Mouse (Mus musculus): Measurements from ENCODE around the gene Mapk8ip2. TPM values are rescaled to one million over a fixed set of nuclear protein-coding genes. Genes with fewer than 3 reads are reported as not detected.
"Not testable (repeated sequence)": the region's sequence is repeated elsewhere in the genome, so short reads cannot be mapped to it uniquely, and the experiment has no call there.

The Mapk8ip2 gene
- 0.08 TPM in 1 of 2 replicates, not detected in the other for polyA plus RNA-seq (2015; fragmentation: Nextera tagmentation; extraction: Ambion mirVana)

DNA sequence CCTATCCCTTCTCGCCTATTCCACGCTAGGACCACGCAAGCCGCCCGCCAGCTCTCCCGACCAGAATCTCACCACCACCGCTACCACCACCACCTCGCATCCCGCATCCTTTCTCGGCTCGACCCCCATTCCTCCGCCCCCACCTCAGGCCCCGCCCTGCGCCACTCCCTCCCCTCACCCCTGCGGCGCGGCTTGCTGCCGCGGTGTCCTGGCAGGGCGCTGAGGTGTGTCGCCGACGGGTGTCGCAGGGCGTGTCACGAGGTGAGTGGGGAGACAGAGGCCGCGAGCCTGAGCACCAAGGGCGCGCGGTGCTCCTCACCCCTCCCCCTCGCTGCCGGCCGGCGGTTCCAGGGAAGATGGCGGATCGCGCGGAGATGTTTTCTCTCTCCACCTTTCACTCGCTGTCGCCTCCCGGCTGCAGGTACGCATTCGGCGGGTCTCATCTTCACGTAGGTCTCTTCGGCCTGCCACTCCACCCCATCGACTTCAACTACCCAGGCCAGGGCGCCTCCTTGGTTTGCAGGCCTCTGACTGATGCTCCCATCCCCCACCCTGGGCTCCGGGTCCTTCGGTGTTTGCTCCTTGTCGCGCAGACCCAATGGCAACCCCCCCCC is at the start of gene Mapk8ip2:
Mapk8ip2 (plus strand) TSS at position 49 of the 614 bp plus-strand sequence.
- DNase-seq (ENCODE audit: low spot score), result no peak

DNA sequence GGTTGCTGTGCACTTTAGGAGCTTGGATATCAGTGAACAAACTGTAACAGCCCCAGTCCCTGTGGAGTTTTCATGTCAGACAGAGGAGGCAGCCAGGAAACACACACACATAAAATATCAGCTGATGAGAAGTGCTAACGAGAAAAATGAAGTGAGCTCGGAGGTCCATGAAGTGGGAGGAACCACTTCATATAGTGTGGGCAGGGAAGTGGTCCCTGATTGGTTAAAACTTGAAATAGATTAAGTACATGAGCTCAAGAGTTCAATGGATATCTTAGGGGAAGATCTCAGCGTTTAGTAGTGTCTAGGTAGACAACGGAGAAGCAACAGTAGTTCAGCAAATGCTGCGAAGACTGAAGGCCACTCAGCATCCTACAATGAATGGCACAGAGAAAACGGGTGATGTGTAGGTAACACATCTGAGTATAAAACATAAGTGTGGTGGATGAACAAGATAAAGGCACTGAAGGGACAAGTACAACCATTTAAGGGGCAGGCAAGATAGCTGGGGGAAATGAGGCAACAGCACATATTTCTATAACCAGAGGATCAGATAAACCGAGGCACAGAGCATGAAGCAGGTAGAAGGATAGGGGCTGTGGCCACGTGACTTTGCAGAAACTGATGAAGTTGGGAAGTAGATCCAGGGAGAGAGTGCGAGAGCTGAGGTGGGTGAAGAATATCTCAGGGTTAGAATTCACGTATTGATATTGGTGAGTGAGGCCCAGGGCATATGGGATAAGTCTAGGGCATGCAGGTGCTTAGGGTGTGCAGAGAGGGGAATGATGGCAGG is 48.7 kb upstream of the Mapk8ip2 start:
- no peak for DNase-seq (ENCODE audit: low spot score)

DNA sequence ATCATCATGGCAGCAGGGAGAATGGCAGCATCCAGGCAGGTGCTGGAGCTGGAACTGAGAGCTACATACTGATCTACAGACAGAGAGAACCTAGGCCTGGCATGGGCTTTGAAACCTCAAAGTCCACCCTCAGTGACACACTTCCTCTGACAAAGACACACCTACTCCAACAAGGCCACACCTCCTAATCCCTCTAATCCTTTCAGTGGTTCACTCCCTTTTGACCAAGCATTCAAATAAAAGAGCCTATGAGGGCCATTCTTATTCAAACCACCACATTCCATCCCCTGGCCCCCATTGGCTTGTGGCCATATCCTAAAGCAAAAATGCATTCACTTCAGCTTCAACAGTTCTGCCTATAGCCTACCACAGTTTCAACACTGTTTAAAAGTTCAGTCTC is 47.0 kb upstream of the Mapk8ip2 start:
- DNase-seq (ENCODE audit: low spot score), result no peak

DNA sequence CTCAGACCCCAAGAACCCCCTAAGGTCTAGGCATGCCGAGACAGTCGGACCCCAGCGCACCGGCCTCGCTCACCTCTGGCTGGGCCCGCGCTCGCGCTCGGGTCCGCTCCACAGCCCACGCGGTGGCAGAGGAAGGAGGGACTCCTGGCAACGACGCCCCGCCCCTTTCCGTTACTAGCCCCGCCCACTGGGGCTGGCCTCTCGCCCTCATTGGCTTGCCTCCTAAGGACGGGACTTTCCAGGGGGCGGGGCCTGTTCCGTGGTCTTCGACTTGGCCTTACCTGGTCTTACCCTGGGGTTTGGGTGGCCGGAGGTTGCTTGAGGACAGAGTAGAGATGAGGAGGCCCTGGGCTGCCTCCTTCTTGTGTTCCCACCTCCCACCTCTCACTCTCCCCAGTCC is 43.6 kb upstream of the Mapk8ip2 start, which contains the start of gene Syce3:
Syce3 (minus strand) TSS at position 386 of the 400 bp plus-strand sequence.
- DNase-seq (ENCODE audit: low spot score), result no peak

DNA sequence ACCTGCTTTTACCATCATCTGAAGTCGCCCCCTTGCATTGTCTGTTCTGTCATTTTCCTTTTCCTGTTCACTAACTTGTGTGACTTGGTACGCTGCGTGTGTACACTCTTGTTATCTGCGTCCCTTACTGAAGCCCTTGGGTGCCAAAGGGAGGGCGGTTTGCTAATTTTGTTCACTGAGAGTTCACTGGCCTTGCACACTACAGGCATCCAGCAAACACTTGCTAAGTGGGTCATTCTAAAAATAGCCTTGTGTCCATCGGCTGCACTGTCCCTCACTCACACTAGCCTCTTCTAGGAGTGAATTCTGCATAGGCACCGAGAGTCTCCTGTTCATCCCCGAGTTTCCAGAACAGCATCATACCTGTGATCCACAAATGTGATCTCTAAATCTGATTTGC is 38.4 kb upstream of the Mapk8ip2 start:
- no peak for DNase-seq (ENCODE audit: low spot score)

DNA sequence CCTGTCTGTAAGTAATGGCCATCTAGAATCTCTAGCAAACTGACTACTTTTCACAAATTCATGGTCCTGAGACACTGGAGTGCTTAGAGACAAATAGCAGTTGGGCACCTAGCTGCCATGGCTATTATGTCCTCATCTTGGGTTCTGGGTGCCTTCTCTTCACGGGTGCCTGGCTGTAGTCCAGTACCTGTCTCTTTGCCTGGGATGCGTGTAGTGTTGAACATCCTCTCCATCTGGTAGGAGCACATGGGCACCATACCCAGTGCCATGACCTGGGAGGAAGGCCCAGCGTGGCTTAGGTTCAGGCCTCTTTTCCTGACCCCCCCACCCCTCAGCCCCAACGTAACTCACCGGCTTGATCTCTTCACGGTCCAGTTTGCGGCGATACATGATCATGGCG is 31.8 kb upstream of the Mapk8ip2 start:
- no peak for DNase-seq (ENCODE audit: low spot score)

DNA sequence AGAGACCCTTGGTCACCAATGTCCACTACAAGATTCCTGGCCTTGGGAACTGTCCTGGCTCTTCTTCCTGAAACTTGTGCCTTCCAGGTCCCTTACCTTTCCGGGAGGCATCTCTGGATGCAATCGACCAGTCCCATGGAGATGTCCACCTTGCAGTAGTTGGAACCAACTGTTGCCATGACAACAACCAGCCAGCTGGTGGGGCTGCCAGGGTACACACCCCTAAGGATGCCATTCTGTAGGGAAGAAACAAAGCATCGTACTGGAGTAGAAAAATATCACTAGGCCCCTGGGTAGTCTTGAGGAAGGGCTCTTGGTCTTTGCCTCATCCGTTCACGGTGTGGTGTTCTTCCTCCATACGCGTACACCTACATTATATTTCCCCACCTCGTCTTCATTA is 29.1 kb upstream of the Mapk8ip2 start:
- DNase-seq (ENCODE audit: low spot score), result no peak

DNA sequence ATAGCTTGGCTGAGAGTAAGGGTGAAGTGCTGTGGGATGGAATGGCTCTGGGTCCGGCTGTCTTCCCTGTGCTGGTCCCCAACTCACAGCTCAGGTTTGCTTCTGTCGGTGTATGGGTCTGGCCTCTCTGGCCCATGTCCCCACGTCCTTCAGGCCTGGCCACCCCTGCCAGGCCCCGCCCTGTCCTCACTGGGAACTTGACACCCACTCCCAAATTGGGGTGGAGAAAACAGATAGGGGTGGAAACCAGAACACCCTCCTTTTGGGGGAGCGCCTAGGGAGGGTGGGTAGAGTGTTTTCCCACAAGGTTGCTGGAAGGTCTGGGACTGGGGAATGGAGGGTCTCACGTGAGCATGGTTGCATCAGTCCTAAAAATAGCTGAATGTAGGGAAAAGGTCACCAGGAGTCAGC is 28.0 kb upstream of the Mapk8ip2 start, which contains the start of gene Cpt1b:
Cpt1b (minus strand) TSS at position 153 of the 411 bp plus-strand sequence.
- DNase-seq (ENCODE audit: low spot score), result no peak

DNA sequence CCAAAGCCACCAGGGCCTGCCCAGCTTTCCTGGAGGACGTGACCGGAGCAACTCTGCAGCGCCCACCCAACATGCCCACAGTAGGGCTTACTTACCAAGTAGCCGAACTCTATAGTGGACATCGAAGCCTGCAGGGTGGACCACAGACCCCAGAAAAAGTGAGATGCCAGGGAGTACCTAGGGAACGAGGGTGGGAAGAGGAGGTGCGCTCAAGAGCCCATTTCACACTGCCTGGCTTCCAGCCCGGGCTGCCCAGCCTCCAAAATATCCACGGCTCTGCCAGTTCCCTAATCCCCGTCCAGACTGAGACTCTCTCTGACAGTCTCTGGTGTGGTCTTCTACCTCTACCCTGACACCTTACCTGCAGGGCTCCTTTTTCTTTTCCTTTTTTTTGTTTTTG is 27.0 kb upstream of the Mapk8ip2 start:
- DNase-seq (ENCODE audit: low spot score), result no peak

DNA sequence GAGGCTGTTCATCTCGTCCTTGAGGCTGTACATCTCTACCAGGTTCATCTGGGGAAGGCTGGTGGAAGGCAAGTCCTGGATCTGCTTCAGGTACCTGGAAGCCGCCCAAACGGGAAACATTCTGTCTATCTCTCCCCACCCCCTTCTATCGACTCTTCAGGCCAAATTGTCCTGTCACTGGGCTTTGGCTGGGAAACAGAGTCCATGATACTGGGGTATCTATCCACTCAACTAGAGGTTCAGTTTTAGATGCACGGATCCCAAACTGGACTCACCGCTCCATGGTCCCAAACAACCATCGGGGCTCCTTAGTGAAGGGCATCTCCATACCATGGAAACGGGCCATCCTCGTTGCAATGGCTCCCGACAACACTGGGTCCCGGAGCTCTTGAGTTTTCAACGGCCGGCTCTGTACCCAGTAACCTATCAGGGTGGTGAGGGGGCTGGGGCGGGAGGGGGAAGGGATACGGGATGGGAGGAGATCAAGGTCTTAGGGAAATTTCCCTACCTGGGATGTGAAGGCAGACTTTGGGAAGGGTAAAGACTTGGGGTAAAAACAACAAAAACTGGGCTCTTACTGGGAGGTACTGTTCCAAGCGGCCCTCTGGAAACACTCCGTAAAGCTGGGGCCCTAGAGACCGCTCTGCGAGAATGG is 25.4 kb upstream of the Mapk8ip2 start:
- no peak for DNase-seq (ENCODE audit: low spot score)

DNA sequence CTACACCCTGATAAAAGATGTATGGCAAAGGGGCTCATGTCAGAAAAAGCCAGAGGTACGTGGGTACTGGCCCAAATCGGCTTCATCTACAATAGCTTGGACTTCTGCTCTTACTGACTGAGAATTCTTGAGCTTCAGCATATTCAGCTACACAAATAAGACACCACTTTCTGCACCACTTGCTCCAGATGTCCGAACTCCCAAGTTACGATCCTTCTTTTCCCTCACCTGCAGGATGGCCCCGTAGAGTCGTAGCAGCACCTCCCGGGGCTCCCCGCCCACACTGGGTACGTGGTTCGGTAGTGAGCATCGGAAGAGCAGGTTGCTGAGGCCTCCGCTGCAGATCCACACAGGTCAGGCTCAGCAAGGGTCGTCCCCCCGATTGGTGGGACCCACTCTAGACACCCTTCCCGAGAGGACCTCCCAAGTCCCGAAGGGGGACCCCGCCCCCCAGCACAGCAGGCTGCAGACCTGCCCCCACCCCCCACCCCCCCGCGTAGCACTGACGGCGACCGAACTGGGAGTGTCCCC is 24.8 kb upstream of the Mapk8ip2 start:
- DNase-seq (ENCODE audit: low spot score), result no peak

DNA sequence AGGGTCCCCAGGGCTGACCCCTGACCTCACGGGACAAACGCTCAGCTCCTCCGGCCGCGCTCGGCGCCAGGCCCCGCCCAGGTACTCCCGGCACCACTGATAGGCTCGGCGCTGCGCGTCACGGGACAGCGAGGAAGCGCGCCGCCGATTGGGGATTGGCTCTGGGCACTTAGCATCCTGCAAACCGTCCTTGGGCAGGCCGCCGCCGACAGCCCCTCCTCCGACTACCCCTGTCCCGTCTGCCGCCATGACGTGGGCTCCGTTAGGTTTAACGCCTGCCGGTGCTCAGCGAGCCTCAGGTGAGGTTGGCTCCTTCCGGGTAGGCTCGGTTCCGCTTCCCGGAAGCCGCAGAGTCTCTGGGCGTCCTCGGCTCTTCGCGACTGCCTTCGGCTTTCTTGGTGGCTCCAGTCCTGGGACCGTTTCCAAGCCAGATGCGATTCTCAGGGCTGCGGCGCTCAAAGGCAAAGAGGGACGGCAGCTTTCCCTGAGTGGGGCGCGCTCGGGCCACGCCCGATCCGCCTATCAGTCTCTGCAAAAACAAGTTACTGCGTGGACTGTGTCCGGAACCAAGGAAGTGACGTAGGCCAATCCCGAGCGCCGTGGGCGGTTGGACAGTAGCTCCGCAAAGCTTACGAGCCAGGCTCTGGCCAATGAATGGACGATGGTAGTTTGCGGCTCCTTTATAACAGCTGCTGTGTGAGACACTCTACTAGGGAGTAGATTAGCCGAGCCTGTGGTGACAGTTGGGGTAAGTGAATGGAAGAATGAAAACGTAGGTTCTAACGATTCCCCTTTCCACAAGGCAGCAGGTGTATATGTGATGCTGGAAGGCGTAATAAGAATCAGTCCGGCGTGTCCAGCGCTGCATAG is 24.1 kb upstream of the Mapk8ip2 start, which contains the start of the genes C730034F03Rik, Gm44502 and Chkb:
C730034F03Rik (plus strand) TSS at position 238 of the 870 bp plus-strand sequence.
Gm44502 (minus strand) TSS at position 345 of the 870 bp plus-strand sequence.
Chkb (minus strand) TSS at position 557 of the 870 bp plus-strand sequence.
- DNase-seq (ENCODE audit: low spot score), result peak; percentile 93

DNA sequence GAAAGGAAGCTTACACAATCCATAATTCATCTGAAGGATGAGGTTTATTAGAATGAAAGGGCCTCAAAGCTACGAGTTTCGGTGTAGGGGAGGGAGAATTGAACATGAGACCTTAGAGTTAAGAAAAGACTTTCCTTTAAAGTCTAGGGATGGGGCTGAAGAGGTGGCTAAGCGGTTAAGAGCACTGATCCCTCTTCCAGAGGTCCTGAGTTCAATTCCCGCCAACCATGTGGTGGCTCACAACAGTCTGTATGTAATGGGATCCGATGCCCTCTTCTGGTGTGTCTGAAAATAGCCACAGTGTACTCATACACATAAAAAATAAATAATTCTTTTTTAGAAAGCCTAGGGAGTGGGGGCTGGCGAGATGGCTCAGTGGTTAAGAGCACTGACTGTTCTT is 23.4 kb upstream of the Mapk8ip2 start:
- no peak for DNase-seq (ENCODE audit: low spot score)

DNA sequence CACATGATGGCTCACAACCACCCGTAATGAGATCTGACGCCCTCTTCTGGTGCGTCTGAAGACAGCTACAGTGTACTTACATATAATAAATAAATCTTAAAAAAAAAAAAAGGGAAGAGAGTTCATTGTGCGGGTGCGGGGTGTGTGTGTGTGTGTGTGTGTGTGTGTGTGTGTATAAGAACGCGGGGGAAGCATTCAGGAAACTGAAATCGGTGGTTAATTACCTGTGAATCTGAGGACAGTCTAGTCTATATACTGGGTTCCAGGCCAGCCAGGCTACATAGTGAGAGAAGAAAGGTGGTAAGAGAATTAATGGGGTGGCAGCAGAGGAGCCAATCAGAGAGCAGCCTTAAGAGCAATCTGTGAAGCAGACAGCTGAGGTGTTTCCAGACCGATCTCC is 22.9 kb upstream of the Mapk8ip2 start:
- DNase-seq (ENCODE audit: low spot score), result not testable (repeated sequence)

DNA sequence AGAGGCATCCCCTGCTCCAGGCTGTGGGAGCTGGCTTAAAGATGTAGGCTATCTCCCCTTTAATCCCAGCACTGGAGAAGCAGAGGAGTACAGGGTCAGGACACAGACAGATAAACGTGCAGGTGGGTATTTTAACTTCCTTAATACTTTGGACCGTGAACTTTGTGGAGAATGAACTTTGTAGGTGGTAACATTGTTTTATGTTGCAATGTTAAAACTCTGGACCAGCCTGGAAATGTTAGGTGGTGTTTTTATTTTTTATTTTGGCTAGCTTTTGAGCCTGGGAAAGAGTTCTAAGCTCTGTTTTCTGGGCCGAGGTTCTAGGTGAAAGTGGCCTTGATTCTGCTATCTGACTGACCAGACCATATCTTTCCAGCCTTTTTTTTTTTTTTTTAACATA is 22.4 kb upstream of the Mapk8ip2 start:
- DNase-seq (ENCODE audit: low spot score), result no peak

DNA sequence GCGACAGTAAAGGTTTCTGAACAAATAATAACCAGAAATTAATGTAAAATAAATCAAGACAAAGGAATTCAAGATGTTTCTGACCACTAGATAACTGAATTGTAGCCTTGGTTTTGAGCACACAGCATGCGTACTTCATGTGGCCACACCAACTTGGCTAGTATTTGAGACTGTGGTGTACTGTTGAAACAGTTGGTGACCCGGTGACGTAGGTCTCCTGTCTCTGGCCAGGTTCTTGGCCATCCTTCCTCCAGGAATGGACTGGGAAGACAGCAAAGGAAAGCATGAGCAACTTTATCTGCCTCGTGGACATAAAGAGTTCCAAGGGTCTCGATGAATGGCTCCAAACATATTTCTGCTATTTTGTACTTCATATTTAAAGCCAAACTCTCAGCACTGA is 21.9 kb upstream of the Mapk8ip2 start:
- no peak for DNase-seq (ENCODE audit: low spot score)

DNA sequence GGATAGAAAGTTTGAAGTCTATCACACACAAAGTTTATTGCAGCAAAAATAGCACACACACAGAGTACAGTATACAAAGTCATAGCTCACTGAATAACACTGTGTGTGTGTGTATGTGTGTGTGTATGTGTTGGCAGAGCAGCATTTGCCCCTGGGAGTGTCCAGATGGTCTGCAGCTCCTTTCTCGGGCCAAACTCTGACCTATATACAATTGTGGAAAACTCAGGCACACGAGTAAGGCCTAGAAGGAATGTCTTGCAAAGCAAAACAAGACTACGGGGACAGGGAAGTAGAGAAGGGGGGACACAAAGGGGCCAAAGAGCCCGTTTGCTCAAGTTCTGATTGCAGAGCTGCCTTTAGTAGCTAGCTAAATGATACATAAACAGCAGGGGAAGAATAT is 20.8 kb upstream of the Mapk8ip2 start:
- no peak for DNase-seq (ENCODE audit: low spot score)

DNA sequence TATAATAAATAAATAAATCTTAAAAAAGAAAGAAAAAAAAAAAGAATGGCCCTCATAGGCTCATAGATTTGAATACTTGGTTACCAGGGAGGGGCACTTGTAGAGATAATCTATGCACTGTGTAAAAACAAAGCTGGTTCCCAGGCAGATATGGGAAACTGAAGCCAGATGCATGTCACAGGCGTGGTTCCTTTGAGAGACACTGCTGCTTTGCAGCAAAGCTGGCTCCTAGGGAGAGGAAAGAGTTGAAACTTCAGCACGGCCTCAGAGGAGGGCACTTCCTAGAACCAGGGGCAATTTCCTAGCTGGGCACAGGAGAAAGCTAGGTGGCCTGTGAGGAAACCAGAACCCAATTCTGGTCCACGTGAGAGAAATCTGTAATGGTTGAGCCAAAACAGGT is 19.6 kb upstream of the Mapk8ip2 start:
- DNase-seq (ENCODE audit: low spot score), result no peak

DNA sequence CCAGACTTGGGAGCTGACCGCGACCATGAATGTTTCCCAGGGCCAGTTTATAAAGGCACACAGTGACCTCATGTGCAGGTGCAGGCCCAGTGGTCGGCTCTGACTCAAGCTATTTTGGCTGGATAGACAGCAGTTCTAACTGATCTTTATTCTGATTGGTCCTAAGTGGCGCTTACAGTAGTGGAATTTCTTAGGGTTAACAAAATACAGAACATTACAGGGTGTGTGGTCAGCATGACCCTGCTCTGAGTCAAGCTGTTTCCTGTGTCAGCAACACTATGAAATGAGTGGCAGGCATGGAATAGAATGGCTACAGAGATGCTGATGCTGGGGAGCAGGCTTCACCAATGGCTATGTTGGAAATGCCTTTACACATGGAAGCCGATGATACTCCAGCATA is 17.8 kb upstream of the Mapk8ip2 start:
- no peak for DNase-seq (ENCODE audit: low spot score)

DNA sequence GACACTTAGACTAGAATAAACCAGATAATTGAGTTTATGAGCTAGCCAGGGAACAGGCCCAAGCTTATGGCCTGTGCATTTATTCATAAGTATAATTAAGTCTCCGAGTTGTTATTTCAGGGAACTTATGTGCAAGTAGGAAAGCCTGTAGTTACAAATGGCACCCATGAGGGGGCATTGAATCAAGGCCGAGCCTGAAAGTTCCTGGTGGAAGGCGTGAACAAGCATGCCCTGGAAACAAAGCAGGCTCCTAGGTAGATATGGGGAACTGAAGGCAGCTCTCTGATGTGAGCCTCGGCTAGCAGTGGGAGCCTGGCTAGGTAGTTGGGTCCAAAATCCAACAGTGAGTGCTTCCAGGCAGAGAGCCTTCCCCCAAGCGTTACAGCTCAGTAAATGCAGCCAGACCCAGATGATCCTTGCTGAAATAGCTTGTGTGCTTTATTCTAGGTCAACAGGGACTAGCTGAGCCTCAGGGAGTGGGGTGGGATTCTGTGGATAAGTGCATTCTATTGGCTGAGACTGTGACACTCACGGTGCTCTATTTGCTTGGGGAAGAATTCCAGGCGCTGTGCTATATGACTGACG is 11.1 kb upstream of the Mapk8ip2 start:
- DNase-seq (ENCODE audit: low spot score), result no peak

Measured in thymus, postnatal 0 days (tissue).